Mouse (Mus musculus) liver, adult 2 months (tissue): ENCODE data around the gene Ly6g5c. TPM values are rescaled to one million over a fixed set of nuclear protein-coding genes. Genes with fewer than 3 reads are reported as not detected.

Experiments used
- DNase-seq: peaks from one replicate; pipeline ENCODE4 v3.0.0-alpha.2; 2011; ENCODE audit warnings: low read depth, low spot score; ENCODE audit errors: extremely low read depth
- H3K27ac ChIP-seq: fragments of 200-500 bp; replicated peaks from 2 replicates; pipeline ENCODE4 v1.5.1; 2012; ENCODE audit warnings: low read depth, mild to moderate bottlenecking, control low read depth, inconsistent platforms, low read length; ENCODE audit not compliant: insufficient read depth
- H3K27me3 ChIP-seq: fragments of 200-500 bp; 2 replicates; pipeline ENCODE4 v1.6.1; 2012; ENCODE audit warnings: mild to moderate bottlenecking, moderate library complexity, low read length, inconsistent platforms; ENCODE audit not compliant: control insufficient read depth, insufficient read depth
- H3K36me3 ChIP-seq: fragments of 200-500 bp; 2 replicates; pipeline ENCODE4 v1.6.1; 2012; ENCODE audit warnings: low read length, inconsistent platforms; ENCODE audit not compliant: control insufficient read depth, insufficient read depth
- H3K4me1 ChIP-seq: fragments of 200-500 bp; 2 replicates; pipeline ENCODE4 v1.6.1; 2011; ENCODE audit warnings: low read length; ENCODE audit not compliant: control insufficient read depth, insufficient read depth
- H3K4me3 ChIP-seq: fragments of 200-500 bp; 2 replicates; pipeline ENCODE4 v1.5.1; 2011; ENCODE audit warnings: low read depth, mild to moderate bottlenecking, control low read depth, low read length, moderate library complexity; ENCODE audit not compliant: insufficient read depth
- H3K79me2 ChIP-seq: fragments of 200-500 bp; 2 replicates; pipeline ENCODE4 v1.6.1; 2012; ENCODE audit warnings: inconsistent platforms, mild to moderate bottlenecking, low read length, moderate library complexity; ENCODE audit not compliant: control insufficient read depth, insufficient read depth
- H3K9ac ChIP-seq: fragments of 200-500 bp; 2 replicates; pipeline ENCODE4 v1.6.1; 2012; ENCODE audit warnings: low read depth, mild to moderate bottlenecking, control low read depth, inconsistent platforms, low read length
- CTCF ChIP-seq: fragments of 200-500 bp; IDR thresholded peaks from 2 replicates; pipeline ENCODE4 v1.5.1; 2011; ENCODE audit warnings: low read depth, low read length, control low read depth
- POLR2A ChIP-seq: fragments of 200-500 bp; IDR thresholded peaks from 2 replicates; pipeline ENCODE4 v1.6.1; 2011; ENCODE audit warnings: low read length, control low read depth; ENCODE audit not compliant: insufficient read depth; ENCODE audit errors: extremely low read depth
- WGBS: fragments of 180-500 bp; shearing (Covaris S2); methylation state at CpG from one replicate; pipeline ENCODE4 v1.1.7; 2018; 5-methylcytosine and 5-hydroxymethylcytosine counted together
- polyA plus RNA-seq: library from polyadenylated mRNA; depleted of rRNA; stranded (reverse); fragments of >200 nt; gene quantifications from 2 replicates; pipeline ENCODE4 v1.2.3, GENCODE M21; 2012
- total RNA-seq: library from RNA; depleted of rRNA; stranded (reverse); fragments of >200 nt; gene quantifications from 2 replicates; pipeline ENCODE4 v1.2.3, GENCODE M21; 2014

The Ly6g5c gene
- total and polyA plus RNA-seq, 2 experiments, result not detected

DNA sequence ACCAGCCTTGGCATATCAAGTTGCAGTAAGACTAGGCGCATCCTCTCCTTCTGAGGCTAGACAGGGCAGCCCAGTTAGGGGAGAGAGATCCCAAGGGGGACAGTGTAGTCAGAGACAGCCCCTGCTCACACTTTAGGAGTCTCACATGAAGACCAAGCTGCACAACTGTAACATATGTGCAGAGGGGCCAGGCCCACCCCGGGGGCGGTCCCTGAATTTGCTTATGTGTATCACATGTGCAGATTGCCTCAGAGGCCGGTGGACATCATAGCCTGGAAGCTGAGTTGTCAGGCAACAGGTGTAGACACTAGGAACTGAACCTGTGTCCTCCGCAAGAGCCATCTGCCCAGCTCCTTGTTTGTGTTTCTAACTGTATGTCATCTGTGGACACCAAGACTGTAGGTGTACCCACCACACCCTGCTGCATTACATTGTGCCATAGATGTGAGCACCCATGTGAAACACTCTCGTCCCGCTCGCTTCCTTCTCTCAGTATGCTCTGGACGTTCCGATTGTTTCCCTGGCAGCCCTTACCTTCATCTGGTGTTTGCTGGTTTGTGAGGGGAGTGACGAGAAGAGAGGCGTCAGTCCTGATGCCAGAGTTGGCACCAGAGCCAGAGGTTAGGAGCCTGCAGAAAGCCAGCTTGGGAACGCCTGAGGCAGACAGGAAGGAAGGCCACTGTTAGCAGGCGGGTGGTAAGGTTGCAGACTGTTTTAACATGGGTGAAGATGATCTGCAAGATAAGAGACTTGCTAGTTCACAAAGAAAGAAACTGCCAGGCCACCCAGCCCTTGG is 15.5 kb upstream of the Ly6g5c start:
- TF ChIP-seq CTCF (no peak), POLR2A (no peak)
- Histone ChIP-seq H3K27me3 (no peaks in the 10 kb centered on the region), H3K4me3 (no peak overlapping the region), H3K27ac (no peak overlapping the region), H3K79me2 (peaks cover 7% of the 10 kb centered on the region), H3K4me1 (peaks cover 4% of the 10 kb centered on the region; the same call in 1 of the 2 replicates), H3K36me3 (0 out of 2 replicates have a peak, but pooled peaks cover 2% of the 10 kb centered on the region), H3K9ac (no peak overlapping the region)
- 90% methylated on average over 14 of the region's 14 CpGs for WGBS
- DNase-seq, result no peak

- DNase-seq, result no peak
- Histone ChIP-seq H3K4me1 (peaks cover 4% of the 10 kb centered on the region; the same call in 1 of the 2 replicates), H3K9ac (no peak overlapping the region), H3K4me3 (no peak overlapping the region), H3K36me3 (peaks cover 3% of the 10 kb centered on the region; the same call in 1 of the 2 replicates), H3K79me2 (peaks cover 4% of the 10 kb centered on the region), H3K27ac (no peak overlapping the region), H3K27me3 (no peaks in the 10 kb centered on the region)
- TF ChIP-seq CTCF (no peak), POLR2A (no peak)
- 87% methylated on average over 15 of the region's 15 CpGs for WGBS
Observed at GRCm38 (mm10) chr17:35094475-35095365, 13.4 kb upstream of the Ly6g5c start.

- peaks cover 6% of the 10 kb centered on the region for H3K36me3 ChIP-seq
- TF ChIP-seq POLR2A (no peak), CTCF (no peak)
Observed at GRCm38 (mm10) chr17:35096597-35096996, 11.5 kb upstream of the Ly6g5c start.

GRCm38 (mm10) chr17:35097164-35097655 is 10.9 kb upstream of the Ly6g5c start:
- TF ChIP-seq POLR2A (no peak), CTCF (no peak)
- WGBS, result 94% methylated on average over 12 of the region's 12 CpGs
- no peaks in the 10 kb centered on the region for H3K27me3 ChIP-seq
- H3K79me2 ChIP-seq, result no peaks in the 10 kb centered on the region
- H3K9ac ChIP-seq, result no peak overlapping the region
- no peaks in the 10 kb centered on the region for H3K4me1 ChIP-seq
- H3K36me3 ChIP-seq, result peaks cover 5% of the 10 kb centered on the region
- no peak overlapping the region for H3K27ac ChIP-seq
- no peak for DNase-seq
- H3K4me3 ChIP-seq, result no peak overlapping the region

More at GRCm38 (mm10) chr17:35096597-35096996, 11.5 kb upstream of the Ly6g5c start:
- no peak for DNase-seq
- Histone ChIP-seq H3K27ac (no peak overlapping the region), H3K4me3 (no peak overlapping the region), H3K9ac (no peak overlapping the region), H3K79me2 (peaks cover 4% of the 10 kb centered on the region; the same call in 1 of the 2 replicates), H3K27me3 (no peaks in the 10 kb centered on the region), H3K4me1 (no peaks in the 10 kb centered on the region)
- WGBS, result 96% methylated on average over 12 of the region's 12 CpGs

- H3K4me1 ChIP-seq, result peaks cover 7% of the 10 kb centered on the region; the same call in 1 of the 2 replicates
- WGBS, result 83% methylated on average over 10 of the region's 10 CpGs
- H3K36me3 ChIP-seq, result peaks cover 9% of the 10 kb centered on the region
- H3K27ac ChIP-seq, result no peak overlapping the region
- no peak overlapping the region for H3K9ac ChIP-seq
- H3K79me2 ChIP-seq, result no peaks in the 10 kb centered on the region
- H3K4me3 ChIP-seq, result no peak overlapping the region
- no peak for DNase-seq
- H3K27me3 ChIP-seq, result no peaks in the 10 kb centered on the region
- TF ChIP-seq CTCF (no peak), POLR2A (no peak)
Observed at GRCm38 (mm10) chr17:35100196-35100765, 7.8 kb upstream of the Ly6g5c start.
